Mouse (Mus musculus) CH12.LX (cell line): ENCODE data around the gene Col7a1. TPM values are rescaled to one million over a fixed set of nuclear protein-coding genes. Genes with fewer than 3 reads are reported as not detected.

Experiments
- DNase-seq: peaks from one replicate; pipeline ENCODE4 v3.0.0-alpha.2; 2013; ENCODE audit errors: extremely low read depth
- H3K27ac ChIP-seq: 2 replicates; pipeline ENCODE4 v1.5.1; 2012; ENCODE audit warnings: low read depth, mild to moderate bottlenecking, control low read depth, moderate library complexity; ENCODE audit not compliant: insufficient read depth
- H3K27me3 ChIP-seq: replicated peaks from 2 replicates; pipeline ENCODE3; 2012; ENCODE audit warnings: inconsistent platforms
- H3K36me3 ChIP-seq, 2 experiments: replicated peaks in 1 of 2; 2 replicates each; pipeline versions ENCODE3 to v1.6.1; 2012; ENCODE audit warnings: inconsistent platforms in 1 of 2, low read length in 1 of 2, mild to moderate bottlenecking in 1 of 2, mixed read lengths in 1 of 2, moderate library complexity in 1 of 2; ENCODE audit not compliant: control insufficient read depth in 1 of 2, insufficient read depth in 1 of 2
- H3K4me1 ChIP-seq, 2 experiments: 2 replicates each; pipeline ENCODE4 v1.6.1; 2012; ENCODE audit warnings: inconsistent platforms in 1 of 2, moderate library complexity in 1 of 2; ENCODE audit not compliant: insufficient read depth in 2 of 2, control insufficient read depth in 1 of 2
- H3K4me2 ChIP-seq: 2 replicates; pipeline ENCODE4 v1.6.1; 2012; ENCODE audit warnings: low read depth, mild to moderate bottlenecking, control low read depth; ENCODE audit not compliant: poor library complexity, insufficient read depth, severe bottlenecking
- H3K4me3 ChIP-seq, 3 experiments: fragments of 150-350 bp in 1 of 3; sonication (generic) in 1 of 3; replicated peaks in 1 of 3; 2 replicates each; pipeline versions ENCODE3 to v1.5.1; 2011 to 2012; ENCODE audit warnings: low read depth in 2 of 3, low read length in 2 of 3, mild to moderate bottlenecking in 2 of 3, moderate library complexity in 2 of 3, control low read depth in 1 of 3, improper control_type of control experiment in 1 of 3, inconsistent platforms in 1 of 3, mixed read lengths in 1 of 3; ENCODE audit not compliant: poor library complexity in 1 of 3
- H3K79me2 ChIP-seq: replicated peaks from 2 replicates; pipeline ENCODE4 v1.6.1; 2012; ENCODE audit warnings: mild to moderate bottlenecking, moderate library complexity; ENCODE audit not compliant: control insufficient read depth, poor library complexity, insufficient read depth, severe bottlenecking; ENCODE audit errors: extremely low read depth
- H3K9ac ChIP-seq: 2 replicates; pipeline ENCODE4 v1.6.1; 2012; ENCODE audit warnings: low read depth, mild to moderate bottlenecking, control low read depth, moderate library complexity; ENCODE audit not compliant: insufficient read depth
- H3K9me3 ChIP-seq: replicated peaks from 2 replicates; pipeline ENCODE3; 2012; ENCODE audit warnings: low read length, inconsistent platforms, mixed read lengths
- CHD2 ChIP-seq: IDR thresholded peaks from 2 replicates; pipeline ENCODE4 v1.6.1; 2011; ENCODE audit warnings: low read length, improper control_type of control experiment
- CTCF ChIP-seq, 2 experiments: IDR thresholded peaks in 1 of 2; conservative IDR thresholded peaks in 1 of 2; 2 replicates each; pipeline ENCODE4 v1.5.1; 2011 to 2012; ENCODE audit warnings: low read depth in 2 of 2, low read length in 2 of 2, improper control_type of control experiment in 1 of 2, inconsistent platforms in 1 of 2, mild to moderate bottlenecking in 1 of 2, moderate library complexity in 1 of 2
- E2F4 ChIP-seq: IDR thresholded peaks from 2 replicates; pipeline ENCODE4 v1.6.1; 2011; ENCODE audit warnings: low read depth, low read length, improper control_type of control experiment; ENCODE audit not compliant: insufficient replicate concordance
- GABPA ChIP-seq: IDR thresholded peaks from 2 replicates; pipeline ENCODE4 v1.6.1; 2012; ENCODE audit warnings: low read depth, low read length, improper control_type of control experiment, inconsistent platforms; ENCODE audit not compliant: insufficient replicate concordance
- MAFK ChIP-seq: IDR thresholded peaks from 2 replicates; pipeline ENCODE4 v1.6.1; 2011; ENCODE audit warnings: low read length, improper control_type of control experiment; ENCODE audit not compliant: insufficient replicate concordance
- MAX ChIP-seq: IDR thresholded peaks from 2 replicates; pipeline ENCODE4 v1.6.1; 2011; ENCODE audit warnings: low read length, improper control_type of control experiment
- MAZ ChIP-seq: IDR thresholded peaks from 2 replicates; pipeline ENCODE4 v1.6.1; 2012; ENCODE audit warnings: low read depth, mild to moderate bottlenecking, inconsistent platforms, low read length, improper control_type of control experiment, moderate library complexity
- MXI1 ChIP-seq: IDR thresholded peaks from 2 replicates; pipeline ENCODE4 v1.6.1; 2011; ENCODE audit warnings: mild to moderate bottlenecking, low read depth, low read length, improper control_type of control experiment
- MYC ChIP-seq: IDR thresholded peaks from 2 replicates; pipeline ENCODE4 v1.6.1; 2011; ENCODE audit warnings: low read depth, mild to moderate bottlenecking, improper control_type of control experiment, low read length
- PAX5 ChIP-seq: IDR thresholded peaks from 2 replicates; pipeline ENCODE4 v1.6.1; 2012; ENCODE audit warnings: low read length, inconsistent platforms, mixed read lengths
- SIN3A ChIP-seq: IDR thresholded peaks from 2 replicates; pipeline ENCODE4 v1.6.1; 2012; ENCODE audit warnings: low read length, improper control_type of control experiment, inconsistent platforms
- TBP ChIP-seq: conservative IDR thresholded peaks from 2 replicates; pipeline ENCODE4 v1.6.1; 2011; ENCODE audit warnings: low read depth, low read length, improper control_type of control experiment
- USF2 ChIP-seq: conservative IDR thresholded peaks from 2 replicates; pipeline ENCODE4 v1.6.1; 2011; ENCODE audit warnings: low read depth, low read length, improper control_type of control experiment
- ZMIZ1 ChIP-seq: IDR thresholded peaks from 2 replicates; pipeline ENCODE4 v1.6.1; 2012; ENCODE audit warnings: low read depth, mild to moderate bottlenecking, inconsistent platforms, low read length, improper control_type of control experiment
- dilution Hi-C: fragments of 300-500 bp; cut with MboI; formaldehyde crosslinking; loops from 2 replicates; pipeline ENCODE4 v1.14.3; 2020; ENCODE audit warnings: low sequenced_read_pairs; ENCODE audit not compliant: extremely low pct_unique_long_range_greater_than_20kb, extremely low pct_ligation_motif_present
- in situ Hi-C: fragments of 300-500 bp; cut with MboI; formaldehyde crosslinking; loops from 3 replicates; pipeline ENCODE4 v1.14.3; 2019; ENCODE audit warnings: low sequenced_read_pairs, low pct_ligation_motif_present, low pct_unique_long_range_greater_than_20kb, mixed read lengths
- polyA plus RNA-seq: library from polyadenylated mRNA; unstranded; fragments of >175 nt; gene quantifications from 2 replicates; pipeline ENCODE4 v1.2.1, GENCODE M21; 2012; ENCODE audit warnings: low read depth; ENCODE audit not compliant: insufficient read length
- total RNA-seq, 2 experiments: library from RNA; depleted of rRNA; stranded (reverse); fragments of 300-350 nt in 1 of 2; fragments of >200 nt in 1 of 2; gene quantifications; 2 replicates each; pipeline ENCODE4 v1.2.3; 2012 to 2014

Col7a1 gene
- total and polyA plus RNA-seq, 3 experiments: 0.31 to 2.0 (median 0.98) TPM

DNA sequence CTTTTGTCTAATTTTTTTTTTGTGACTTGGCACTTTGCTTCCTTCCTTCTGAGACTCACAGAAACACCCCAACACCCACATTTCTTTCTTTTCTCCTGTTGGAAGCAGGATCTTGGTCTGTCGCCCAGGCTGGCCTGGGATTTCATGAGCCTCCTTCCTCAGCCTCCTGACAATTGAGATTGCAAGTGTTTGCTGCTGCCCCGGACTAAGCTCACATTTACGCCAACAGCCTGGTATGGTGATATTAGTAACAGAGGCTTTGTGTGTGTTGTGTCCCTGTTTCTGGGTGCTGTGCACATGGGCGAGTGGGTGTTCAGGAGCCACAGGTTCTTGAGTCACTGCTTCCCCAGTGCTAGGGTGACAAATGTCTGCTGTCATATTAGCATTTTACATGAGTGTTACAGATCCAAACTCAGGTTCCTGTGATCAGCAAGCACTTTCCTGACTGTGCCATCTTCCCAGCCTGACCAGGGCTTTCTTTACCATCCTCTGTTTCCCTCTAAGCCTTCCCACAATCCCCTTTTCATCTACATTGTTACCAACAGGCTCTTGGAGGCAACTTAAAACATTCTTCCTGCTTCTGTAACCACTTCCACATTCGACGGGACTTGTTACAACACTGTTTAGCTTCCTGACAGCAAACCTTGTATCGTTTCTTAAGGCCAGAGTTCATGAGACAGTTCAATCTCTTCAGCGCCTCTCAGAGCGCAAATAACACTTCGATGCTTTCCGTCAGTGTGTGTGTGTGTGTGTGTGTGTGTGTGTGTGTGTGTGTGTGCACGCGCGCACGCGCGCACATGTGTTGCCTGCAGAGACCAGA is 69.7 kb downstream of the Col7a1 start:
- dilution Hi-C loops: no loop called here
- in situ Hi-C loops: no loop called here
- no peak overlapping the region for H3K9ac ChIP-seq

DNA sequence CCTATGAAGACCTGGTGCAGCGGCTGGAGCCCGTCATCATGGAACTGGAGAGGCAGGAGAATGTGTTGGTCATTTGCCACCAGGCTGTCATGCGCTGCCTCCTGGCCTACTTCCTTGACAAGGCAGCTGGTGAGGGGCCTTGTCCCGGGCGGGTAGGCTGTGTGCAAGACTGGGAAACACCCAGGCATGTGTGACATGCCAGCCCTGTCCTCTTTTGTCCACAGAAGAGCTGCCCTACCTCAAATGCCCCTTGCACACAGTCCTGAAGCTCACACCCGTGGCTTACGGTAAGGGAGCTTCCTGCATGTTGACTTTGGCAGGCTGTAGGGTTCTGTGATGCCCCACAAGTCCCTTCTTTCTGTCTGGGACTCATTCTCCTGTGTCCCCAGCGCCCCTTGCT is 74.1 kb downstream of the Col7a1 start:
- Histone ChIP-seq H3K27ac (no peak overlapping the region), H3K79me2 (no peaks in the 10 kb centered on the region), H3K4me2 (no peak overlapping the region), H3K9me3 (no peaks in the 10 kb centered on the region), H3K4me1 (no peaks in the 10 kb centered on the region), H3K4me3 (no peak overlapping the region), H3K9ac (no peak overlapping the region), H3K36me3 (peaks cover 0 to 64% of the 10 kb centered on the region in 2 experiments), H3K27me3 (no peaks in the 10 kb centered on the region)
- no peak for DNase-seq
- in situ Hi-C loops: no loop called here
- dilution Hi-C loops: no loop called here
- TF ChIP-seq CTCF (conservative IDR thresholded peaks at IDR 0.05 in 1 of 2, IDR thresholded peaks at IDR 0.05 in 1 of 2; ENCODE audit: low read depth in 2 of 2, low read length in 2 of 2): no peak
- no peak for TF ChIP-seq USF2
- TF ChIP-seq CHD2: no peak

More for the DNA sequence above, 69.7 kb downstream of the Col7a1 start:
- Histone ChIP-seq H3K79me2 (no peaks in the 10 kb centered on the region), H3K4me2 (no peak overlapping the region), H3K4me3 (no peak overlapping the region), H3K27me3 (no peaks in the 10 kb centered on the region), H3K27ac (no peak overlapping the region), H3K4me1 (peaks cover 0 to 3% of the 10 kb centered on the region in 2 experiments; a peak in 1 of 4 replicates), H3K36me3 (peaks cover 0 to 37% of the 10 kb centered on the region in 2 experiments), H3K9me3 (no peaks in the 10 kb centered on the region)
- TF ChIP-seq MAX: no peak
- TF ChIP-seq MAZ: no peak
- TF ChIP-seq E2F4: no peak
- TF ChIP-seq CTCF (conservative IDR thresholded peaks at IDR 0.05 in 1 of 2, IDR thresholded peaks at IDR 0.05 in 1 of 2; ENCODE audit: low read depth in 2 of 2, low read length in 2 of 2): no peak
- TF ChIP-seq MAFK: no peak
- no peak for TF ChIP-seq SIN3A
- no peak for TF ChIP-seq MYC
- TF ChIP-seq ZMIZ1: no peak
- TF ChIP-seq MXI1: no peak
- no peak for TF ChIP-seq GABPA
- no peak for TF ChIP-seq PAX5
- no peak for TF ChIP-seq TBP
- DNase-seq: no peak
